Mouse (Mus musculus) embryonic fibroblast, embryonic 13.5 days (primary cell): ENCODE data around the gene Smchd1.

Source experiments
- CTCF ChIP-seq: IDR thresholded peaks from 2 replicates; pipeline ENCODE4 v1.5.1; 2011; ENCODE audit warnings: mild to moderate bottlenecking, control low read depth, low read length, moderate library complexity, borderline replicate concordance; ENCODE audit not compliant: insufficient read depth
- POLR2A ChIP-seq: IDR thresholded peaks from 2 replicates; pipeline ENCODE4 v1.6.1; 2011; ENCODE audit warnings: low read depth, mild to moderate bottlenecking, control low read depth, low read length, moderate library complexity

- TF ChIP-seq POLR2A (no peak), CTCF (no peak)
These were observed 31.0 kb downstream of the Smchd1 start for GRCm38 (mm10) chr17:71444126-71444525.
